Mouse (Mus musculus) urinary bladder, postnatal 14 days (tissue): Measurements from ENCODE around the gene Tex33.

Experiments
- DNase-seq: peaks from one replicate; pipeline ENCODE4 v3.0.0; 2021; ENCODE audit warnings: low spot score

Gene Tex33

GRCm38 (mm10) chr15:78395478-78395962 lies at the start of gene Tex33:
Gene Tex33 (minus strand): TSS chr15:78395912.
- DNase-seq, result no peak

DNA sequence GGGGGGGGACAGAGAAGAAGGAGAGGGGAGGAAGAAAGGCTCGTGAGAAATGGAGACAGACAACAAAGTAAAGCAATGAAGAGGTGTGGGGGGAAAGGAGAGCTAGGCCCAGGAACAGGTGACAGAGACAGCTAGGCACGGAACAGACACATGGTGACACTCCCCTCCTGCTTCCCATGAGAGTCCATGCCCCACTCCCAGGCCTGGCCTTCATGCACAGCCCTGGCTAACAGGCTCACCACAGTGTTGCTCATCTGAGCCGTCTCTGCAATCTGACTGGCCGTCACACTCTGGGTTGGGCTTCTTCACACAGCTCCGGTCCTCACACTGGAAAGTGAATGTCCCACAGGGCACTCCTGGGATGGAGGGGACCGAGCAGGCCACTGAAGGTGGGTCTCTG lies 48.1 kb upstream of the Tex33 start:
- no peak for DNase-seq

DNA sequence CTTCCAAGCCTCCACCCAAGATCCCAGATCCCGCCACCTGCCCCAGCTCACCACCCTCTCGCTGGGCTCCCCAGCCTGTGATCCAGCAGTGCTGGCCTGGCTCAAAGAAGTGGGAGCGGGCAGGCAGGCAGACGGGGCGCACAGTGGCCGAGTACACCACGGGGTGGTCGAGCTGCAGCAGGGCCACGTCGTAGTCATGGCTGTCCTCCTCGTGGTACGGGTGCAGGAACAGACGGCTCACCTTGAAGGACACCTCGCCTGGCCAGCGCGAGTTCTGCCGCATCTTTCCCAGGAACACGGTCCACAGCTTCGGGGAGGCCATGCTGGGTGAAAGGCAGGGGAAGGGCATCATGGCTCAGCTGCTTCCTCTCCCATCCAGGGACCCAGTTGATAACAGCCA lies 46.5 kb upstream of the Tex33 start:
- no peak for DNase-seq

- DNase-seq, result no peak
Observed at GRCm38 (mm10) chr15:78438973-78439372, 43.3 kb upstream of the Tex33 start.

DNA sequence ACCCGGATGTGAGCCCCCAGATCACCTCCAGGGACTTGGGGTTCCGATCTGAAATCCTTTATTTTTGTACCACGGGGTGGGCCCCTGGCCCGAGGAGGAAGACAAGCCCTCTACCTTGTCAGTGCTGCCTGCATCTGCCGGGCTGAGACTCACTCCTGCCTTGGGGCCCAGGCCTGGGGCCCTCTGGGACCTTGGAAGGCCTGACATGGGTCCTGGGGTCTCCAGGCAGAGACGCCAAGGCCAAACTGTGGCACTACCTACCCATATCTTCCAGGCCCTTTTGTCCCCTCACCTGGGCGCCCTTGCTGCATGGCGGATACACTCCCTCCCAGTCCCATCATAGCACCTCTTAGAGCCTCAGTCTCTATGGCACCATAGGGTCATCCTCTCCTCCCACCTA lies 42.8 kb upstream of the Tex33 start:
- no peak for DNase-seq

DNA sequence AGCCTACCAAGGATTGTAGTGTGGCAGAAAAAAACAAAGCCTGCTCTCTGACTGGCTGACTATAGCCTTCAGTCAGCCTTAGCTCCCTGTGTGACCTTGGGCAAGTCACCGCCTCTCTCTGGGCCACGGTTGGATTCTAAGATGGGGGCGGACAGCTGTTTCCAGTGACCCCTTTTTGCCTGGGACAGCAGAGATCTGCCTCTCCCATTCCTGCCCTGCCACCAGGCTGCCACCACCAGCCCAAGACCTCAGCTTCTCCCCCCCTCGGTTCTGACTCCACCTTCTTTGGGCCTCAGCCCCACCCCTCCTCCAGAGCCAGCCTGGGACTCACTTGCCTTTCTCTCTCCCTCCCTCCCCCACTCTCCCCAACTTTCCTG lies 42.3 kb upstream of the Tex33 start:
- no peak for DNase-seq

DNA sequence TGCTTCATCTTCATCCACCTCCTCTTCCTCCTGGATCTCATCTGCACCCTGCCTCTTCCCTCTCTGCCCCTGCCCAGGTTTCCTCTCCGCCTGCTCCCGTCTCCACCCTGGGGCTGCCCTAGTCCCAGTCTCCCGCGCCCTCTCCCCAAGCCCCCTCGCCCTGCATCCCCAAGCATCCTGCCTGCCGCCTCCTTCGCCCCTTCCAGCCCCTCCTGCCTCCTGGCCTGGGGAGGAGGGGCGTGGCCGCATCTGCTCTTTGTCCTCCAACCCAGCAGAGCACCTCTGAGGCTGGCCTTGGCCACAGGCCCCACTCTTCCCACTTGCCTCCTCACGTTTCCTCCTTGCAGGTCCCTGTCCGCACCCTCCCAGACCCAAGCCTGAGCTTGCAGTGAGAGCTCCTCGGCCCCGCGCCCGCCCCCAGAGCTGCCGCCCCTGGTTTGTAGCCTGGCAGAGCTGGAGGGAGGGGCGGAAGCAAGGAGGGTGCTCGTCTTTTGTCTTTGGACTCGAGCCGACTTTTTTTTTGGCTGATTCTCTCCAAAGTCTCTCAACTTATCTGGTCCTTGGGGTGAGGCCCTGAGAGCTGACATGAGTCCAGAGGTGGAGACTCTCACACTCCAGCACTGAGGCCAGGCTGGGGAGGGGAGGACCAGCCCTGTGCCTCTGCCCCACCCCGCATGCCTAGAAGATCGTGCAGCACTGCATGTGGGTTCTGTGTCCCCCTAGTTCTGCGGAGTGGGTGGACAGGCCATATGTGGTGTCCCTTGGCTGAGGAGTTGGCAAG lies 41.7 kb upstream of the Tex33 start:
- DNase-seq, result peak; percentile 71

GRCm38 (mm10) chr15:78436380-78437192 lies 40.9 kb upstream of the Tex33 start:
- peak; percentile 91 for DNase-seq

GRCm38 (mm10) chr15:78435681-78436080 lies 40.0 kb upstream of the Tex33 start:
- no peak for DNase-seq

- DNase-seq, result no peak
Observed at GRCm38 (mm10) chr15:78434896-78435520, 39.3 kb upstream of the Tex33 start.

GRCm38 (mm10) chr15:78431541-78432121 lies 35.9 kb upstream of the Tex33 start:
- DNase-seq, result no peak

- no peak for DNase-seq
Observed at GRCm38 (mm10) chr15:78430874-78431273, 35.2 kb upstream of the Tex33 start.

- no peak for DNase-seq
Observed at GRCm38 (mm10) chr15:78429871-78430622, 34.3 kb upstream of the Tex33 start.

GRCm38 (mm10) chr15:78429139-78429459 lies 33.4 kb upstream of the Tex33 start:
- no peak for DNase-seq

GRCm38 (mm10) chr15:78428391-78429138 lies 32.9 kb upstream of the Tex33 start, which contains the start of gene Kctd17:
Gene Kctd17 (plus strand): TSS chr15:78428564.
- peak; percentile 82 for DNase-seq

GRCm38 (mm10) chr15:78425230-78425629 lies 29.5 kb upstream of the Tex33 start:
- DNase-seq, result no peak

- no peak for DNase-seq
Observed at GRCm38 (mm10) chr15:78424507-78424906, 28.8 kb upstream of the Tex33 start.

DNA sequence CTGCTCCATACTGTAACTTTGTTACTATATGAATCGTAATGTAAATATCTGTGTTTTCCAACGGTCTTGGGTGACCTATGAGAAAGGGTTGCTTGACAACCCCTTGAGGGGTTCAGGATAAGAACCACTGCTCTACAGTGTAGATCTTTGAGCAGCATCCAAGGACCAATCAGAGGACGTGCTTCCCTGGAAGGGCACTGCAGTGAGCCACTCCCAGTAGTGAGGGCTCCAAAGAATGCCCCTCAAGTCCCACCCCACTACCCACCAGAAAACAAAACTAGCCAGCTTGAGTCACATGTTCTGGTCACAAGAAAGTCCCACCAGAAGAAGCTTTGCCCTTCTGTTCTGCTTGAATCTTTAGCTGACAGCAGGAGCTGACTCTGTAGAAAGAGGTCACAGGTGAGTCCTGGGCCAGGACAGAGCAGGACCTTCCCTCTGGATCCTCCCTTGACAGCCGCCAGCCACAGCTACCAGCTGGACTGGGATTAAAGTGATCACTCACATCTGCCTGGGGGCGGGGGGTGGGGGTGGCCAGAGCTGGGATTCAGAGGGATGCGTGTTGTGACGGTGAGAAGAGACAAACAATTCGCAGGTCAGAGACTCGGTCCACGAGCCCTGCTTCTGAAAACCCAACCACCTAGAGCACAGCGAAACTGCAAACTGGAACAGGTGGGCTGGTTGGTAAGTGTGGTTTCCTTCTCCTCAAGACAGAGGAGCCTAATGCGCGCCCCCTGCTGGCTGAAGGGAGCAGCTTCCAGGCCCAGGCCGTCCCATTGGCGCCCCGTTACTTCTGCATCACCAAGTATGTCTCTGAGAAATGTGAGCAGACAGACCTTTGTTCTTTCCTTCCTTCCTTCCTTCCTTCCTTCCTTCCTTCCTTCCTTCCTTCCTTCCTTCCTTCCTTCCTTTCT lies 26.6 kb upstream of the Tex33 start:
- peak; percentile 89 for DNase-seq

GRCm38 (mm10) chr15:78420395-78420794 lies 24.7 kb upstream of the Tex33 start:
- DNase-seq, result no peak

GRCm38 (mm10) chr15:78416937-78417336 lies 21.2 kb upstream of the Tex33 start:
- peak; percentile 69 for DNase-seq
